Mouse (Mus musculus): ENCODE results near the gene Gm13889. TPM values are rescaled to one million over a fixed set of nuclear protein-coding genes. Genes with fewer than 3 reads are reported as not detected.

The Gm13889 gene
- polyA plus RNA-seq, 1 experiment from 2014 or later = 6.2 TPM

DNA sequence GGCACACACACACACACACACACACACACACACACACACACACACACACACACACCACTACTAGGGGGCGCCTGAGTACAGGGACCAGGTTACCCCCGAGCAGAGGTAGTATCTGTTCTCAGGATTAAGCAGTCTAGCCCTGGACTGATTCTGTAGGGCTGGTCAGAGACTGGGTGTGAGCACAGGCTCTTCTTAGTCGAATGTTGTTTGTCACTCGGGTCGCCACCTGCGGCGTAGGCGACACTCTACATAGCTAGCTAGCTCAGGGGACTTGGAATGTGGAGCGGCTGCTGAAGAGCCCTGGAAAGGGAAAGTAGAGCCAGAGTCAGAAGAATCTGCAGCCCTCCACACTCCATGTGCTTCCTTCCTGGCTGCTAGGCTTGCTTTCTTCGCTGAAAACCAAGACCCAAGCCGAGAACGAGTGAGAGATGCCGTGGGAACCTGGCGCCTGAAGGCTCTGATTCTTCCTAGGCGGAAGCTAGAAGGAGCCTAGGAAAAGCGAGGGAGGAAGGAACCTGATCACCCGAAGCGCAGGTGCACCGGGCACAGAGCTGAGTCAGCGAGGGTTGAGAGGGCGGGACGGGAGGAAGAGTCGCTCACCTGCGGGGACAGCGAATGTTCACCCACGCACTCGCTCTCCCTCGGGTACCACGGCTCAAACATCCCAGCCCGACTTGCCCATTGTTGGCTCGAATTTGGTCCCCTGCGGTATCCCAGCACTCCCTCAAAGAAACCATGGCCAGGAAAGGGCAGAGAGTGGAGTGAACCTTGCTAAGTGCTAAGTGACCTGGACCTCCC is 2.0 kb downstream of the Gm13889 start:
- Histone ChIP-seq H3K4me1 (ENCODE audit: control insufficient read depth, insufficient read depth, low read length) (peaks cover 12% of the 10 kb centered on the region), H3K9ac (replicated peaks; ENCODE audit: low read length) (peak overlapping the region; percentile 72; the same call in 1 of the 2 replicates), H3K4me2 (ENCODE audit: low read length) (peak overlapping the region; percentile 99), H3K36me3 (ENCODE audit: control insufficient read depth, insufficient read depth, low read length) (no peaks in the 10 kb centered on the region), H3K9me3 (ENCODE audit: control insufficient read depth, low read length) (no peaks in the 10 kb centered on the region), H3K27ac (replicated peaks; ENCODE audit: low read depth, low read length) (no peak overlapping the region), H3K27me3 (ENCODE audit: control insufficient read depth, insufficient read depth, low read length) (peaks cover 22% of the 10 kb centered on the region; the same call in 1 of the 2 replicates), H3K4me3 (replicated peaks; ENCODE audit: low read depth, low read length) (peak overlapping the region; percentile 59)
- ATAC-seq (ENCODE audit: low FRiP score, low TSS enrichment) = no peak
- peak; percentile 57 for DNase-seq
- 1% methylated on average over 32 of the region's 32 CpGs for WGBS

DNA sequence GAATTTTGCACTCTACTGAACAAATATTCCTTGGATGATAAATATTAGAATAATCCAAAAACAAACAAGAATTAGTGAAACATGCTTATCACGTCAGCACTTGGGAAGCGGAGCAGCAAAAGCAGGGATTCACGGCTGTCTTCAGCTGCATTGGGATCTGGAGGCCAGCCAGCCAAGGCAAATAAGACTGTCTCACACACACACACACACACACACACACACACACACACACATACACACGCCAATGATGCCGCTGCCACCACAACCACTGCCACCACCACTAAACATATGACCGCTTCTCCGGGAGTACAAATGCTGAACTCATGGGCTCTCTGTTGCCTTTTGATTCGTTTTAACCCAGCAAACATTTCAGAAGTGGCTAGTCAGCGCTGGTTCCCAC is 3.3 kb downstream of the Gm13889 start:
- Histone ChIP-seq H3K4me2 (ENCODE audit: low read length) (no peak overlapping the region), H3K27me3 (ENCODE audit: control insufficient read depth, insufficient read depth, low read length) (peaks cover 22% of the 10 kb centered on the region; the same call in 1 of the 2 replicates), H3K9me3 (ENCODE audit: control insufficient read depth, low read length) (no peaks in the 10 kb centered on the region), H3K9ac (replicated peaks; ENCODE audit: low read length) (no peak overlapping the region), H3K4me3 (replicated peaks; ENCODE audit: low read depth, low read length) (no peak overlapping the region), H3K36me3 (ENCODE audit: control insufficient read depth, insufficient read depth, low read length) (no peaks in the 10 kb centered on the region), H3K27ac (replicated peaks; ENCODE audit: low read depth, low read length) (no peak overlapping the region), H3K4me1 (ENCODE audit: control insufficient read depth, insufficient read depth, low read length) (peaks cover 12% of the 10 kb centered on the region)
- 84% methylated on average over 9 of the region's 9 CpGs for WGBS
- DNase-seq = peak; percentile 22
- no peak for ATAC-seq (ENCODE audit: low FRiP score, low TSS enrichment)

DNA sequence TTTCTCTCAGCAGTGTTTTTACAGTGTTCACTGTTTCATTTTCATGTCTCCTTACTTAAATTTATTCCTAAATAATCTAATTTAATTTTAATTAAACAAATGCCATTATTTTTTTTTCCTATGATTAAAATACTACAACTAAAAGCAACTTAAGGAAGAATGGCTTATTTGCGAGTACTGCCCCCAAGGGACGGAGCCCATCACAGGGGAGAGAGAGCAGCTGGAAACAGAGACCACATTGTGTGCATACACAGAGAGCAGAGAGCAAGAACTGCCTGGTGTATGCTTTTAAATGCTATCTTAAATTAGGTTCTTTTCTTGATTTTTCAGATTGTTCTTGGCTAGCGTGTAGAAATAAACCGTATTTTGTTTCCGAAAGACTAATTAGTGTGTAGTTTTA is 10.0 kb downstream of the Gm13889 start:
- no peak for DNase-seq
- WGBS = 76% methylated on average over 5 of the region's 5 CpGs
- H3K36me3 ChIP-seq (ENCODE audit: control insufficient read depth, insufficient read depth, low read length) = no peaks in the 10 kb centered on the region

DNA sequence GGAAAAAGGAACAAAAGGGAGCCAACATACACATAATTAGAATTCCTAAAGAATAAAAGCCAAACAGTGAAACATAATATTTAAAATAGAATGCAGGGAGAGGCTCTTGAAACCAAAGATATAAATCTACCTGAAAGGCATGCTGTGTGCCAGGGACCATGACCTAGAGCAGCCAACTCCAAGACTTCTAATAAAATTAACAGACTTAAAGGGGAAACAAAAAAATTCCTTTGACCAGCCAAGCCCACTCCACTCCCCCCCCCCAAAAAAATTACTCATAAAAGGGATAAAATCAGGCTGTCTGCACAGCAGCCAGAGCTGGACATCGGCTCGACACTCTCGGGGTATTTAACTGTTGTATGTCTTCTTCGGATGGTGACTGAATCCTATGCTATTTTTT is 12.1 kb downstream of the Gm13889 start:
- no peak for ATAC-seq (ENCODE audit: low FRiP score, low TSS enrichment)
- H3K9me3 ChIP-seq (ENCODE audit: control insufficient read depth, low read length) = no peaks in the 10 kb centered on the region
- no peak overlapping the region for H3K27ac ChIP-seq (replicated peaks; ENCODE audit: low read depth, low read length)
- DNase-seq = no peak
- no peaks in the 10 kb centered on the region for H3K36me3 ChIP-seq (ENCODE audit: control insufficient read depth, insufficient read depth, low read length)
- no peaks in the 10 kb centered on the region for H3K4me1 ChIP-seq (ENCODE audit: control insufficient read depth, insufficient read depth, low read length)
- no peak overlapping the region for H3K4me3 ChIP-seq (replicated peaks; ENCODE audit: low read depth, low read length)
- no peak overlapping the region for H3K4me2 ChIP-seq (ENCODE audit: low read length)
- no peaks in the 10 kb centered on the region for H3K27me3 ChIP-seq (ENCODE audit: control insufficient read depth, insufficient read depth, low read length)
- no peak overlapping the region for H3K9ac ChIP-seq (replicated peaks; ENCODE audit: low read length)
- 95% methylated on average over 4 of the region's 4 CpGs for WGBS

More for the DNA sequence above, 10.0 kb downstream of the Gm13889 start:
- Histone ChIP-seq H3K4me3 (replicated peaks; ENCODE audit: low read depth, low read length) (no peak overlapping the region), H3K4me2 (ENCODE audit: low read length) (no peak overlapping the region), H3K4me1 (ENCODE audit: control insufficient read depth, insufficient read depth, low read length) (no peaks in the 10 kb centered on the region), H3K27me3 (ENCODE audit: control insufficient read depth, insufficient read depth, low read length) (no peaks in the 10 kb centered on the region), H3K27ac (replicated peaks; ENCODE audit: low read depth, low read length) (no peak overlapping the region), H3K9me3 (ENCODE audit: control insufficient read depth, low read length) (no peaks in the 10 kb centered on the region), H3K9ac (replicated peaks; ENCODE audit: low read length) (no peak overlapping the region)
- ATAC-seq (ENCODE audit: low FRiP score, low TSS enrichment) = no peak

DNA sequence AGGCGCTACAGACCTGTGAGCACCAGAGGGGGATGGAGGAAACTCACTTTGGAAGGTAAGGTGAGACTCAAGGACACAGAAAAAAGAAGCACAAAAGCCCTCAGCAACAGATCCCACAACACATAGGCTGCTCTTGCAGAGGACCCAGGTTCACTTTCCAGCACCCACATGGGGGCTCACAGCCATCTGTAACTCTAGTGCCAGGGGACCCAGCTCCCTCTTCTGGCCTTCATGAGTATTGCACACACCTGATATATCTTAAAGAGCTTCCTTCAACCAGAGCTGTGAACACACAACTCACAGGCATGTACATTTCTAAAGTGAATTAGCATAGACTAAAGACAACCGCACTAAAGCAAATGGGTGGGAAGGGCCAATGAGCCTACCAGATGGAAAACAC is 12.9 kb downstream of the Gm13889 start:
- H3K4me3 ChIP-seq (replicated peaks; ENCODE audit: low read depth, low read length) = no peak overlapping the region
- H3K9me3 ChIP-seq (ENCODE audit: control insufficient read depth, low read length) = no peaks in the 10 kb centered on the region
- ATAC-seq (ENCODE audit: low FRiP score, low TSS enrichment) (no peak), DNase-seq (no peak)
- no peak overlapping the region for H3K4me2 ChIP-seq (ENCODE audit: low read length)
- no peak overlapping the region for H3K9ac ChIP-seq (replicated peaks; ENCODE audit: low read length)
- WGBS = 90% methylated on average over 2 of the region's 2 CpGs
- H3K27ac ChIP-seq (replicated peaks; ENCODE audit: low read depth, low read length) = no peak overlapping the region
- no peaks in the 10 kb centered on the region for H3K4me1 ChIP-seq (ENCODE audit: control insufficient read depth, insufficient read depth, low read length)
- no peaks in the 10 kb centered on the region for H3K27me3 ChIP-seq (ENCODE audit: control insufficient read depth, insufficient read depth, low read length)
- no peaks in the 10 kb centered on the region for H3K36me3 ChIP-seq (ENCODE audit: control insufficient read depth, insufficient read depth, low read length)

DNA sequence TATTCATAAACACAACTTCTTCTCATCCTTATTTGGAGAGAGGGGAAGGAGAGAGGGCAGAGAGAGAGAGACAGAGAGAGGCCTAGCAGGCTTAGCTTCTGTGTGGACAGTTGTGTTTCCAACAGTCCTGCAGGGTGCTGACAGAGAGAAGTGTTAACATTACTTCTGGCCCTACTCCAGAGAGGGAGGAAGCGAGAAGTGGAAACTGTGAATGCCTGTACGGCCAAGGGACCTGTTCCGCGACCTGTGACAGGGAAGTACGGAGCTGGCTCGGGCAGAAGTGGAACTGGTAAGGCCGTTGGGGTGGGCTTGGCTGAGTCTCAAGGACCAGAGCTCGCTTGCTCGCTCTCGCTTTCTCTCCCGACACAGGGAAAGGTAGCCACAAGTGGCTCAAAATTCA is 15.3 kb downstream of the Gm13889 start:
- Histone ChIP-seq H3K4me1 (ENCODE audit: control insufficient read depth, insufficient read depth, low read length) (no peaks in the 10 kb centered on the region), H3K9ac (replicated peaks; ENCODE audit: low read length) (no peak overlapping the region), H3K36me3 (ENCODE audit: control insufficient read depth, insufficient read depth, low read length) (no peaks in the 10 kb centered on the region), H3K27me3 (ENCODE audit: control insufficient read depth, insufficient read depth, low read length) (no peaks in the 10 kb centered on the region), H3K9me3 (ENCODE audit: control insufficient read depth, low read length) (no peaks in the 10 kb centered on the region), H3K4me2 (ENCODE audit: low read length) (no peak overlapping the region), H3K4me3 (replicated peaks; ENCODE audit: low read depth, low read length) (no peak overlapping the region), H3K27ac (replicated peaks; ENCODE audit: low read depth, low read length) (no peak overlapping the region)
- ATAC-seq (ENCODE audit: low FRiP score, low TSS enrichment) (no peak), DNase-seq (no peak)
- 82% methylated on average over 11 of the region's 11 CpGs for WGBS

DNA sequence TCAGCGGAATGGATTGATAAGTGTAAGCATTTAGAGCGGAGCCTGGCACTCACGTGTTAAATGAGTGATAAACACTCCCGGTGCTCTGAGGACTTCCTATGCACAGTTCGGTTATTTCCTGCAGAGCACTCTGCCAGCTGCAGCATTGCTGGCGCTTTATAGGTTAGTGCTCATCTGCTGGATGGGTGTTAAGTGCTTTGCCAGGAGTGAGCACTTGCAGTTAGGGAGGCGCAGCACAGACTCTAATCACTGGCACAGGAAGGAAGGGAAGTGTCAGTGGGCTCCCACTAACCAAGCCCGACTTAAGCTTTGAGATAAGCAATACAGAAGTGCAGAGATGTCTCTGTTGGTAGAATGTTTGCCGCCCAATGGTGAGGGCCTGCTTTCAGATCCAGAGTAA is 18.5 kb downstream of the Gm13889 start:
- Histone ChIP-seq H3K36me3 (ENCODE audit: control insufficient read depth, insufficient read depth, low read length) (no peaks in the 10 kb centered on the region), H3K4me2 (ENCODE audit: low read length) (no peak overlapping the region), H3K27me3 (ENCODE audit: control insufficient read depth, insufficient read depth, low read length) (no peaks in the 10 kb centered on the region), H3K9me3 (ENCODE audit: control insufficient read depth, low read length) (no peaks in the 10 kb centered on the region), H3K9ac (replicated peaks; ENCODE audit: low read length) (no peak overlapping the region), H3K27ac (replicated peaks; ENCODE audit: low read depth, low read length) (no peak overlapping the region), H3K4me1 (ENCODE audit: control insufficient read depth, insufficient read depth, low read length) (no peaks in the 10 kb centered on the region), H3K4me3 (replicated peaks; ENCODE audit: low read depth, low read length) (no peak overlapping the region)
- DNase-seq = no peak
- 89% methylated on average over 9 of the region's 9 CpGs for WGBS
- no peak for ATAC-seq (ENCODE audit: low FRiP score, low TSS enrichment)

DNA sequence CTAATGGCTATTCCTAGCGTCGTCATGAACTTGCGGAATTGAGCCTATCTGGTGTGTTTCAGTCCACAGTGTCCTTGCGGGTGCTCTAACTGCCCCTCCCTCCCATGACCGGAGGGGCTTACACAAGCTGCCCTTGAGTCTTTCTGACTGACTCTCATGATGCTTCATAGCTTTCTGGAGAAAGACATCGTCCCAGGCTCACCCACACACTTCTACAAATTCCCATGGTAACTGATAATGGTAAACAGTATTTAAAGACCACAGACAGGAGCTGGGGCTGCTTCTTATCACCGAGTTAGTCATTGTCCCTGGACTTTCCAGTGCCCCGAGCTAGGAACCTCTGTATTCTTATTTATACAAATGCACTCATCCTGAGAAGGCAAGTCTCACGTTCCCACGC is 28.1 kb downstream of the Gm13889 start:
- no peaks in the 10 kb centered on the region for H3K9me3 ChIP-seq (ENCODE audit: control insufficient read depth, low read length)
- no peaks in the 10 kb centered on the region for H3K4me1 ChIP-seq (ENCODE audit: control insufficient read depth, insufficient read depth, low read length)
- DNase-seq = no peak
- H3K27ac ChIP-seq (replicated peaks; ENCODE audit: low read depth, low read length) = no peak overlapping the region
- WGBS = 88% methylated on average over 10 of the region's 10 CpGs
- no peak overlapping the region for H3K4me3 ChIP-seq (replicated peaks; ENCODE audit: low read depth, low read length)
- no peaks in the 10 kb centered on the region for H3K27me3 ChIP-seq (ENCODE audit: control insufficient read depth, insufficient read depth, low read length)
- H3K4me2 ChIP-seq (ENCODE audit: low read length) = no peak overlapping the region
- no peaks in the 10 kb centered on the region for H3K36me3 ChIP-seq (ENCODE audit: control insufficient read depth, insufficient read depth, low read length)
- ATAC-seq (ENCODE audit: low FRiP score, low TSS enrichment) = no peak
- H3K9ac ChIP-seq (replicated peaks; ENCODE audit: low read length) = no peak overlapping the region

DNA sequence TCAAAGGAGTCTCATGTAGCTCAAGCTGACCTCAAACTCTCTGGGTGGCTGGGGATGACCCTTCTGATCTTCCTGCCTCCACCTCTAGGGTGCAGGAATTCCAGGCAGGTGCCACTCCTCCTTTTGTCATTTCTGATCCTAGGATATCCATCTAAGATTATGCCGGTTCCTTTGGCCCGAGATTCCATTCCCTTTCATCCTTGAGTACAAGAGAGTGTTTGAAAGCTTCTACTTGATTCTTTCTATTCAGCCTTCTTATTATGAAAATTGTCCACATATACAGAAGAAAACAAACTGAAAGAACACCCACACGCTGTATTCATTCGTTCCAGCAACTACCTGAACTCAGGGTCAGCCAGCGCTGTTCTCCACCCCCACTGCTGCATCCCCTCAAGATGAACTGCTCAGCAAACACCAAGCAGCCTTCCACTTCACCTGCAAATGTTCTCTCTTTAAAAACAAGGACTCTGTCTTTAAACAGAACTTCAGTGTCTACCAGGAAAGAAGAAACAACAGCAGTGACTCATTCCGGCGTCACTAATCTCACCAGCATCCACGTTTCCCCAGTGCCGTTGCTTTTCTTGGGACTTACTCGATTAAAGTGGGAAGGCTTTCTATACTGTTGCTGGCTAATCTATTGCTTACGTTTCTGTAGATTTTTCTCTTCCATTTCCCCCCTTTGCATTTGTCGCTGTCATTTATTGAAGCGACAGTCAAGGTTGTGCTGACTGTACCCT is 29.1 kb downstream of the Gm13889 start:
- ATAC-seq (ENCODE audit: low FRiP score, low TSS enrichment) (no peak), DNase-seq (no peak)
- 75% methylated on average over 13 of the region's 13 CpGs for WGBS
- Histone ChIP-seq H3K4me1 (ENCODE audit: control insufficient read depth, insufficient read depth, low read length) (no peaks in the 10 kb centered on the region), H3K4me2 (ENCODE audit: low read length) (no peak overlapping the region), H3K4me3 (replicated peaks; ENCODE audit: low read depth, low read length) (no peak overlapping the region), H3K27ac (replicated peaks; ENCODE audit: low read depth, low read length) (no peak overlapping the region), H3K9me3 (ENCODE audit: control insufficient read depth, low read length) (no peaks in the 10 kb centered on the region), H3K36me3 (ENCODE audit: control insufficient read depth, insufficient read depth, low read length) (no peaks in the 10 kb centered on the region), H3K27me3 (ENCODE audit: control insufficient read depth, insufficient read depth, low read length) (no peaks in the 10 kb centered on the region), H3K9ac (replicated peaks; ENCODE audit: low read length) (no peak overlapping the region)
